Mouse (Mus musculus) limb, embryonic 13.5 days (tissue): Measurements from ENCODE around the gene Cfap58. TPM values are rescaled to one million over a fixed set of nuclear protein-coding genes. Genes with fewer than 3 reads are reported as not detected.
A peak's percentile ranks its signal among the peaks of the same experiment; 100 is the strongest.

Experiments
- ATAC-seq: fragments of 200-750 bp; cut with Nextera tagmentation; 2 replicates; pipeline ENCODE4 v1.8.0; 2017; ENCODE audit warnings: low read depth, moderate number of reproducible peaks, moderate TSS enrichment; ENCODE audit not compliant: low FRiP score
- H3K27ac ChIP-seq: fragments of 300-500 bp; sonication (generic); 2 replicates; pipeline ENCODE4 v1.5.1; 2015; ENCODE audit warnings: inconsistent platforms, mild to moderate bottlenecking, moderate library complexity
- H3K27me3 ChIP-seq: fragments of 300-500 bp; sonication (generic); 2 replicates; pipeline ENCODE4 v1.6.1; 2015; ENCODE audit warnings: mild to moderate bottlenecking, inconsistent platforms
- H3K36me3 ChIP-seq: fragments of 300-500 bp; sonication (generic); 2 replicates; pipeline ENCODE4 v1.6.1; 2015; ENCODE audit warnings: inconsistent platforms, mild to moderate bottlenecking, moderate library complexity
- H3K4me1 ChIP-seq: fragments of 300-500 bp; sonication (generic); 2 replicates; pipeline ENCODE4 v1.6.1; 2015; ENCODE audit warnings: inconsistent platforms
- H3K4me2 ChIP-seq: fragments of 300-500 bp; sonication (generic); replicated peaks from 2 replicates; pipeline ENCODE4 v1.6.1; 2015; ENCODE audit warnings: inconsistent platforms, mild to moderate bottlenecking, moderate library complexity
- H3K4me3 ChIP-seq: fragments of 300-500 bp; sonication (generic); 2 replicates; pipeline ENCODE4 v1.5.1; 2015; ENCODE audit warnings: moderate library complexity, mild to moderate bottlenecking, inconsistent platforms
- H3K9ac ChIP-seq: fragments of 300-500 bp; sonication (generic); 2 replicates; pipeline ENCODE4 v1.6.1; 2015; ENCODE audit warnings: mild to moderate bottlenecking, inconsistent platforms
- H3K9me3 ChIP-seq: fragments of 300-500 bp; sonication (generic); 2 replicates; pipeline ENCODE4 v1.6.1; 2016; ENCODE audit warnings: inconsistent platforms
- WGBS: fragments of 180-500 bp; shearing (Covaris S2); methylation state at CpG from one replicate; pipeline ENCODE4 v1.1.7; 2015; 5-methylcytosine and 5-hydroxymethylcytosine counted together
- polyA plus RNA-seq: library from polyadenylated mRNA; unstranded; fragments of >200 nt; fragmentation: Nextera tagmentation; extraction: Ambion mirVana; gene quantifications from 2 replicates; pipeline ENCODE4 v1.2.1, GENCODE M21; 2015

Cfap58 gene
- polyA plus RNA-seq, 1 experiment from 2014 or later: not detected

- Histone ChIP-seq H3K27ac (no peak overlapping the region), H3K9ac (no peak overlapping the region), H3K4me3 (no peak overlapping the region), H3K36me3 (no peaks in the 10 kb centered on the region), H3K27me3 (peaks cover 5% of the 10 kb centered on the region; the same call in 1 of the 2 replicates), H3K9me3 (no peaks in the 10 kb centered on the region), H3K4me2 (no peak overlapping the region), H3K4me1 (peaks cover 7% of the 10 kb centered on the region)
- 89% methylated on average over 11 of the region's 11 CpGs for WGBS
- no peak for ATAC-seq
Observed at GRCm38 (mm10) chr19:47987986-47988385, 50.5 kb downstream of the Cfap58 start.

GRCm38 (mm10) chr19:47988456-47988855 is 51.0 kb downstream of the Cfap58 start:
- H3K4me3 ChIP-seq: no peak overlapping the region
- H3K4me1 ChIP-seq: peaks cover 7% of the 10 kb centered on the region
- 0 out of 2 replicates have a peak, but pooled peaks have one; percentile 32 for ATAC-seq
- H3K4me2 ChIP-seq: peak overlapping the region; percentile 25; the same call in 1 of the 2 replicates
- no peaks in the 10 kb centered on the region for H3K36me3 ChIP-seq
- 20% methylated on average over 16 of the region's 16 CpGs for WGBS
- peaks cover 5% of the 10 kb centered on the region; the same call in 1 of the 2 replicates for H3K27me3 ChIP-seq
- no peak overlapping the region for H3K9ac ChIP-seq
- no peaks in the 10 kb centered on the region for H3K9me3 ChIP-seq
- H3K27ac ChIP-seq: no peak overlapping the region

- no peak overlapping the region for H3K9ac ChIP-seq
- H3K27ac ChIP-seq: no peak overlapping the region
- H3K36me3 ChIP-seq: no peaks in the 10 kb centered on the region
- peaks cover 7% of the 10 kb centered on the region for H3K4me1 ChIP-seq
- H3K4me3 ChIP-seq: no peak overlapping the region
- no peaks in the 10 kb centered on the region for H3K9me3 ChIP-seq
- peak overlapping the region; percentile 25; the same call in 1 of the 2 replicates for H3K4me2 ChIP-seq
- WGBS: 54% methylated on average over 13 of the region's 13 CpGs
- ATAC-seq: 0 out of 2 replicates have a peak, but pooled peaks have one; percentile 5
- H3K27me3 ChIP-seq: peaks cover 5% of the 10 kb centered on the region; the same call in 1 of the 2 replicates
Observed at GRCm38 (mm10) chr19:47988880-47989574, 51.6 kb downstream of the Cfap58 start.

- no peak overlapping the region for H3K4me2 ChIP-seq
- peaks cover 5% of the 10 kb centered on the region; the same call in 1 of the 2 replicates for H3K27me3 ChIP-seq
- no peaks in the 10 kb centered on the region for H3K36me3 ChIP-seq
- H3K27ac ChIP-seq: no peak overlapping the region
- ATAC-seq: no peak
- no peak overlapping the region for H3K9ac ChIP-seq
- no peaks in the 10 kb centered on the region for H3K9me3 ChIP-seq
- no peak overlapping the region for H3K4me3 ChIP-seq
- peaks cover 7% of the 10 kb centered on the region for H3K4me1 ChIP-seq
- 91% methylated on average over 4 of the region's 4 CpGs for WGBS
Observed at GRCm38 (mm10) chr19:47989575-47989891, 52.1 kb downstream of the Cfap58 start.

GRCm38 (mm10) chr19:48001240-48001639 is 63.8 kb downstream of the Cfap58 start:
- H3K36me3 ChIP-seq: no peaks in the 10 kb centered on the region
- ATAC-seq: peak; percentile 89
- no peaks in the 10 kb centered on the region for H3K27me3 ChIP-seq
- H3K27ac ChIP-seq: peak overlapping the region; percentile 71; the same call in 1 of the 2 replicates
- H3K9me3 ChIP-seq: no peaks in the 10 kb centered on the region
- 48% methylated on average over 13 of the region's 13 CpGs for WGBS
- H3K9ac ChIP-seq: no peak overlapping the region
- peak overlapping the region; percentile 33 for H3K4me2 ChIP-seq
- H3K4me1 ChIP-seq: peaks cover 47% of the 10 kb centered on the region
- no peak overlapping the region for H3K4me3 ChIP-seq

- Histone ChIP-seq H3K27me3 (no peaks in the 10 kb centered on the region), H3K9ac (no peak overlapping the region), H3K4me1 (peaks cover 47% of the 10 kb centered on the region), H3K4me2 (peak overlapping the region; percentile 33), H3K36me3 (no peaks in the 10 kb centered on the region), H3K27ac (peak overlapping the region; percentile 71; the same call in 1 of the 2 replicates), H3K9me3 (0 out of 2 replicates have a peak, but pooled peaks cover under 1% of the 10 kb centered on the region), H3K4me3 (no peak overlapping the region)
- WGBS: 75% methylated on average over 11 of the region's 11 CpGs
- ATAC-seq: no peak
Observed at GRCm38 (mm10) chr19:48001774-48002173, 64.3 kb downstream of the Cfap58 start.

- Histone ChIP-seq H3K36me3 (no peaks in the 10 kb centered on the region), H3K4me2 (no peak overlapping the region), H3K9ac (no peak overlapping the region), H3K9me3 (0 out of 2 replicates have a peak, but pooled peaks cover 4% of the 10 kb centered on the region), H3K4me1 (peaks cover 19% of the 10 kb centered on the region), H3K27me3 (0 out of 2 replicates have a peak, but pooled peaks cover 7% of the 10 kb centered on the region), H3K4me3 (no peak overlapping the region), H3K27ac (peak overlapping the region; percentile 70; the same call in 1 of the 2 replicates)
- WGBS: 28% methylated on average over 12 of the region's 12 CpGs
- peak; percentile 20; the same call in 1 of the 2 replicates for ATAC-seq
Observed at GRCm38 (mm10) chr19:48008771-48009413, 71.4 kb downstream of the Cfap58 start.

GRCm38 (mm10) chr19:48009586-48010331 is 72.3 kb downstream of the Cfap58 start:
- no peak overlapping the region for H3K9ac ChIP-seq
- peak; percentile 54; the same call in 1 of the 2 replicates for ATAC-seq
- H3K9me3 ChIP-seq: 0 out of 2 replicates have a peak, but pooled peaks cover 4% of the 10 kb centered on the region
- H3K4me1 ChIP-seq: peaks cover 19% of the 10 kb centered on the region
- 0 out of 2 replicates have a peak, but pooled peaks cover 7% of the 10 kb centered on the region for H3K27me3 ChIP-seq
- H3K36me3 ChIP-seq: no peaks in the 10 kb centered on the region
- H3K27ac ChIP-seq: peak overlapping the region; percentile 70
- H3K4me2 ChIP-seq: no peak overlapping the region; the same call in 1 of the 2 replicates
- no peak overlapping the region for H3K4me3 ChIP-seq
- 55% methylated on average over 15 of the region's 15 CpGs for WGBS

- no peaks in the 10 kb centered on the region for H3K9me3 ChIP-seq
- H3K4me1 ChIP-seq: peaks cover 20% of the 10 kb centered on the region
- no peaks in the 10 kb centered on the region for H3K36me3 ChIP-seq
- H3K27me3 ChIP-seq: peaks cover 8% of the 10 kb centered on the region; the same call in 1 of the 2 replicates
- WGBS: 33% methylated on average over 13 of the region's 13 CpGs
- H3K9ac ChIP-seq: no peak overlapping the region
- H3K27ac ChIP-seq: no peak overlapping the region
- peak overlapping the region; percentile 25; the same call in 1 of the 2 replicates for H3K4me2 ChIP-seq
- ATAC-seq: no peak
- H3K4me3 ChIP-seq: no peak overlapping the region
Observed at GRCm38 (mm10) chr19:48020103-48020502, 82.6 kb downstream of the Cfap58 start.

GRCm38 (mm10) chr19:48021435-48021834 is 84.0 kb downstream of the Cfap58 start:
- Histone ChIP-seq H3K4me2 (no peak overlapping the region), H3K27ac (no peak overlapping the region), H3K4me1 (peaks cover 15% of the 10 kb centered on the region), H3K9ac (no peak overlapping the region), H3K9me3 (no peaks in the 10 kb centered on the region), H3K27me3 (peaks cover 10% of the 10 kb centered on the region; the same call in 1 of the 2 replicates), H3K4me3 (no peak overlapping the region), H3K36me3 (no peaks in the 10 kb centered on the region)
- 85% methylated on average over 15 of the region's 15 CpGs for WGBS
- ATAC-seq: no peak

- WGBS: 89% methylated on average over 5 of the region's 5 CpGs
- no peak for ATAC-seq
- H3K27me3 ChIP-seq: peaks cover 10% of the 10 kb centered on the region; the same call in 1 of the 2 replicates
Observed at GRCm38 (mm10) chr19:48022763-48023162, 85.3 kb downstream of the Cfap58 start.

More at GRCm38 (mm10) chr19:48022763-48023162, 85.3 kb downstream of the Cfap58 start:
- H3K9ac ChIP-seq: no peak overlapping the region
- H3K27ac ChIP-seq: no peak overlapping the region
- no peaks in the 10 kb centered on the region for H3K9me3 ChIP-seq
- H3K4me1 ChIP-seq: peaks cover 17% of the 10 kb centered on the region
- no peaks in the 10 kb centered on the region for H3K36me3 ChIP-seq
- H3K4me2 ChIP-seq: no peak overlapping the region
- H3K4me3 ChIP-seq: no peak overlapping the region
